Comparison of ENCODE assay signal across 27 mouse cellular contexts in genomic region chr2:157100319-157100605, GRCm38 (mm10). TPM values are rescaled to one million over a fixed set of nuclear protein-coding genes. Genes with fewer than 3 reads are reported as not detected.
DNase-seq lines count a peak whose midpoint lies in the region; ATAC-seq and TF ChIP-seq lines count a peak whose summit lies in the region.
"Had no signal": no experiment of that assay in that cellular context is flagged by ENCODE, and none has a peak within 500 bp of the region (broad histone marks: within the 10 kb centered on the region; RNA-seq: fewer than 3 reads in every experiment).

No protein-coding gene starts in this region.

- WGBS in heart, embryonic 13.5 days: 61% methylated on average over 12 of the region's 12 CpGs
- 90% methylated on average over 12 of the region's 12 CpGs for WGBS in midbrain, embryonic 16.5 days

- no peak for TF ChIP-seq CTCF in bone marrow macrophage, adult 2 months (IDR thresholded peaks at IDR 0.05; ENCODE audit: low read depth, low read length)

- H3K27me3 ChIP-seq in heart, embryonic 13.5 days (replicated peaks): no peaks in the 10 kb centered on the region
- H3K27me3 ChIP-seq in midbrain, embryonic 16.5 days (ENCODE audit: control insufficient read depth, insufficient read depth, low read depth, low read length): no peaks in the 10 kb centered on the region
- H3K27me3 ChIP-seq: embryonic facial prominence, embryonic 12.5 days; forebrain, embryonic 15.5 days; heart, embryonic 15.5 days; hindbrain, embryonic 13.5 days; neural tube, embryonic 13.5 days had no signal

- DNase-seq in heart, postnatal 25 days (ENCODE audit: low spot score): no peak
- peak; percentile 25 for DNase-seq in kidney, postnatal 14 days
- DNase-seq in kidney, adult 9 months: no peak
- no peak for DNase-seq in ES-E14 (ENCODE audit: low read depth, low spot score)
- DNase-seq: adrenal gland, adult 2 months; cerebellum, adult 9-11 months; gastrocnemius, postnatal 36 days; liver, postnatal 0 days; thymus, postnatal 14 days had no signal

- H3K4me3 ChIP-seq in heart, embryonic 13.5 days: no peak overlapping the region
- no peak overlapping the region for H3K4me3 ChIP-seq in ES-E14 (ENCODE audit: insufficient read depth in 1 of 2, low read depth in 1 of 2, low read length in 2 of 2, poor library complexity in 1 of 2, severe bottlenecking in 1 of 2)
- H3K4me3 ChIP-seq in bone marrow macrophage, adult 2 months (ENCODE audit: insufficient read depth, low read length): no peak overlapping the region
- H3K4me3 ChIP-seq in midbrain, embryonic 16.5 days (ENCODE audit: low read depth, low read length): no peak overlapping the region
- H3K4me3 ChIP-seq: embryonic facial prominence, embryonic 12.5 days; erythroblast, embryonic 14.5 days; forebrain, embryonic 15.5 days; heart, embryonic 15.5 days; hindbrain, embryonic 13.5 days; left cerebral cortex, adult 2 months; limb, embryonic 10.5 days; neural tube, embryonic 13.5 days had no signal

- H3K9ac ChIP-seq in heart, embryonic 13.5 days: no peak overlapping the region
- 0 out of 2 replicates have a peak overlapping the region, but pooled peaks have one; percentile 33 for H3K9ac ChIP-seq in ES-E14 (ENCODE audit: insufficient read depth, low read depth, low read length, poor library complexity, severe bottlenecking)
- H3K9ac ChIP-seq in midbrain, embryonic 16.5 days (ENCODE audit: low read depth, low read length): no peak overlapping the region
- H3K9ac ChIP-seq: embryonic facial prominence, embryonic 12.5 days; forebrain, embryonic 15.5 days; heart, embryonic 15.5 days; hindbrain, embryonic 13.5 days; liver, postnatal 0 days; neural tube, embryonic 13.5 days had no signal

- in situ Hi-C loops in ES-E14 (cut with MboI; ENCODE audit: low sequenced_read_pairs in 2 of 2, unreplicated experiment in 2 of 2): no loop called here

- intact Hi-C loops in heart, postnatal 25 days (cut with DNase I): no loop called here

- TF ChIP-seq POLR2A in bone marrow macrophage, adult 2 months (IDR thresholded peaks at IDR 0.05; ENCODE audit: borderline replicate concordance, low read depth, low read length): no peak

- no peaks in the 10 kb centered on the region for H3K9me3 ChIP-seq in heart, embryonic 13.5 days
- no peaks in the 10 kb centered on the region for H3K9me3 ChIP-seq in ES-E14 (ENCODE audit: control insufficient read depth, insufficient read depth, low read depth, low read length)
- H3K9me3 ChIP-seq in midbrain, embryonic 16.5 days (replicated peaks; ENCODE audit: control insufficient read depth, low read length, poor library complexity, severe bottlenecking): no peaks in the 10 kb centered on the region
- H3K9me3 ChIP-seq: embryonic facial prominence, embryonic 12.5 days; forebrain, embryonic 15.5 days; G1E; heart, embryonic 15.5 days; hindbrain, embryonic 13.5 days; limb, embryonic 10.5 days; neural tube, embryonic 13.5 days had no signal

- H3K4me2 ChIP-seq in heart, embryonic 13.5 days: peak overlapping the region; percentile 23; the same call in 1 of the 2 replicates
- H3K4me2 ChIP-seq in midbrain, embryonic 16.5 days (ENCODE audit: low read length): no peak overlapping the region
- H3K4me2 ChIP-seq: embryonic facial prominence, embryonic 12.5 days; forebrain, embryonic 15.5 days; heart, embryonic 15.5 days; hindbrain, embryonic 13.5 days; midbrain, embryonic 11.5 days; neural tube, embryonic 13.5 days had no signal

- H3K27ac ChIP-seq in heart, embryonic 13.5 days (replicated peaks): peak overlapping the region; percentile 40
- H3K27ac ChIP-seq in ES-E14 (ENCODE audit: insufficient read depth, low read depth, low read length, poor library complexity, severe bottlenecking): no peak overlapping the region
- H3K27ac ChIP-seq in bone marrow macrophage, adult 2 months (ENCODE audit: insufficient read depth, low read depth, low read length): peak overlapping the region; percentile 44
- no peak overlapping the region for H3K27ac ChIP-seq in midbrain, embryonic 16.5 days (ENCODE audit: low read length)
- H3K27ac ChIP-seq: embryonic facial prominence, embryonic 12.5 days; forebrain, embryonic 15.5 days; heart, embryonic 15.5 days; hindbrain, embryonic 13.5 days; left cerebral cortex, adult 2 months; limb, embryonic 10.5 days; neural tube, embryonic 13.5 days had no signal

- ATAC-seq in heart, embryonic 13.5 days (ENCODE audit: extremely low read depth, insufficient number of reproducible peaks, low FRiP score, low TSS enrichment): no peak
- no peak for ATAC-seq in midbrain, embryonic 16.5 days
- ATAC-seq: forebrain, embryonic 15.5 days; inflammation-experienced regulatory T-cells, adult 6 months; liver, postnatal 0 days had no signal

- peaks cover 61% of the 10 kb centered on the region for H3K36me3 ChIP-seq in heart, embryonic 13.5 days
- peaks cover 5% of the 10 kb centered on the region; the same call in 1 of the 2 replicates for H3K36me3 ChIP-seq in ES-E14 (ENCODE audit: control insufficient read depth, insufficient read depth, low read length, poor library complexity, severe bottlenecking)
- peaks cover 4% of the 10 kb centered on the region for H3K36me3 ChIP-seq in midbrain, embryonic 16.5 days (ENCODE audit: control insufficient read depth, insufficient read depth, low read length)
- H3K36me3 ChIP-seq: forebrain, embryonic 15.5 days had no signal

- peaks cover 12% of the 10 kb centered on the region for H3K4me1 ChIP-seq in heart, embryonic 13.5 days
- H3K4me1 ChIP-seq in ES-E14 (ENCODE audit: control insufficient read depth in 2 of 2, insufficient read depth in 2 of 2, low read length in 2 of 2, poor library complexity in 1 of 2): peaks cover 3 to 6% of the 10 kb centered on the region in 2 experiments; a peak in 3 of 4 replicates
- H3K4me1 ChIP-seq in bone marrow macrophage, adult 2 months (ENCODE audit: control insufficient read depth, insufficient read depth, low read length): peaks cover 13% of the 10 kb centered on the region
- no peaks in the 10 kb centered on the region for H3K4me1 ChIP-seq in midbrain, embryonic 16.5 days (ENCODE audit: control insufficient read depth, insufficient read depth, low read length)
- H3K4me1 ChIP-seq: embryonic facial prominence, embryonic 12.5 days; forebrain, embryonic 15.5 days; hindbrain, embryonic 13.5 days; limb, embryonic 10.5 days; neural tube, embryonic 13.5 days had no signal

TF ChIP-seq in ES-E14, 5 proteins besides CTCF, POLR2A, EP300 and RAD21:
- TF ChIP-seq ZNF384 (IDR thresholded peaks at IDR 0.05; ENCODE audit: low read depth, low read length) (no peak), CHD2 (IDR thresholded peaks at IDR 0.05; ENCODE audit: low read depth, low read length) (no peak), MAFK (IDR thresholded peaks at IDR 0.05; ENCODE audit: insufficient read depth, low read depth, low read length) (no peak), ZC3H11A (IDR thresholded peaks at IDR 0.05; ENCODE audit: borderline replicate concordance, low read depth, low read length) (no peak), HCFC1 (IDR thresholded peaks at IDR 0.05; ENCODE audit: borderline replicate concordance, insufficient read depth, low read length) (no peak)

RNA-seq across cellular contexts. Expression of gene Tldc2, which starts 13.4 kb away (rescaled TPM):
- not detected in 2 replicates for polyA plus RNA-seq in heart, embryonic 13.5 days (2015; fragmentation: Nextera tagmentation; extraction: Ambion mirVana)
- not detected for total RNA-seq in heart, postnatal 25 days (2021)
- not detected in 2 replicates for total RNA-seq in ES-E14 (2012; rRNA removed)
- polyA plus RNA-seq in bone marrow macrophage, adult 2 months (2012; ENCODE audit: insufficient read depth, insufficient read length, missing spikeins): not detected in 2 replicates
- polyA plus RNA-seq in midbrain, embryonic 16.5 days (2015; fragmentation: Nextera tagmentation; extraction: Ambion mirVana): not detected in 2 replicates
- total RNA-seq: adrenal gland, adult 2 months; G1E; gastrocnemius, postnatal 36 days; left cerebral cortex, adult 2 months; liver, adult 2 months had no signal
- polyA plus RNA-seq: brain, embryonic 14.5 days; C2C12; embryonic facial prominence, embryonic 12.5 days; erythroblast, embryonic 14.5 days; forebrain, embryonic 15.5 days; G1E; heart, embryonic 15.5 days; hindbrain, embryonic 13.5 days; inflammation-experienced regulatory T-cells, adult 6 months; limb, embryonic 10.5 days; liver, adult 2 months; liver, postnatal 0 days; midbrain, embryonic 11.5 days; neural tube, embryonic 13.5 days; testis, adult 2 months had no signal

RNA-seq across cellular contexts. Expression of gene Soga1, which starts 21.2 kb away (rescaled TPM):
- polyA plus RNA-seq in heart, embryonic 13.5 days (2015; fragmentation: Nextera tagmentation; extraction: Ambion mirVana): 2.6 TPM in 2 replicates
- 10 to 100 TPM; 11.9 to 14.1 TPM for total RNA-seq in heart, postnatal 25 days (2021)
- 11.8 and 12.8 TPM in 2 replicates for total RNA-seq in ES-E14 (2012; rRNA removed)
- polyA plus RNA-seq in bone marrow macrophage, adult 2 months (2012; ENCODE audit: insufficient read depth, insufficient read length, missing spikeins): 10.9 and 14.9 TPM in 2 replicates
- polyA plus RNA-seq in midbrain, embryonic 16.5 days (2015; fragmentation: Nextera tagmentation; extraction: Ambion mirVana): 5.2 and 5.5 TPM in 2 replicates

RNA-seq across cellular contexts. Expression of gene Samhd1, which starts 34.8 kb away (rescaled TPM):
- polyA plus RNA-seq in heart, embryonic 13.5 days (2015; fragmentation: Nextera tagmentation; extraction: Ambion mirVana): 15.9 and 16.4 TPM in 2 replicates
- 10 to 100 TPM; 21.6 to 22.4 TPM for total RNA-seq in heart, postnatal 25 days (2021)
- 23.5 and 25.7 TPM in 2 replicates for total RNA-seq in ES-E14 (2012; rRNA removed)
- 496 and 503 TPM in 2 replicates for polyA plus RNA-seq in bone marrow macrophage, adult 2 months (2012; ENCODE audit: insufficient read depth, insufficient read length, missing spikeins)
- 9.1 and 9.6 TPM in 2 replicates for polyA plus RNA-seq in midbrain, embryonic 16.5 days (2015; fragmentation: Nextera tagmentation; extraction: Ambion mirVana)

Comparison
In these comparisons a context has a peak if more than half of its experiments do, and no peak if none do; other contexts are left out.
1. H3K27ac ChIP-seq: peak in heart, embryonic 13.5 days (single experiment) and bone marrow macrophage, adult 2 months (single experiment); none in ES-E14 (single experiment) and midbrain, embryonic 16.5 days (single experiment).
2. RNA of gene Samhd1, which starts 34.8 kb away (polyA plus RNA-seq): 496 to 503 TPM in bone marrow macrophage, adult 2 months; 15.9 to 16.4 TPM in heart, embryonic 13.5 days and 9.1 to 9.6 TPM in midbrain, embryonic 16.5 days; every median in the first group is over 10 times any median in the second.